Mouse (Mus musculus) embryonic facial prominence, embryonic 11.5 days (tissue): ENCODE results near the gene Casp8ap2. TPM values are rescaled to one million over a fixed set of nuclear protein-coding genes. Genes with fewer than 3 reads are reported as not detected.

Experiments
- ATAC-seq: fragments of 200-750 bp; cut with Nextera tagmentation; replicated peaks from 2 replicates; pipeline ENCODE4 v1.8.0; 2017; ENCODE audit warnings: low read depth; ENCODE audit not compliant: insufficient number of reproducible peaks, low FRiP score, low TSS enrichment
- DNase-seq: peaks from one replicate; pipeline ENCODE4 v3.0.0-alpha.2; 2015; ENCODE audit warnings: low spot score
- H3K27ac ChIP-seq: fragments of 300-500 bp; sonication (generic); replicated peaks from 2 replicates; pipeline ENCODE4 v1.5.1; 2014; ENCODE audit warnings: mild to moderate bottlenecking, low read depth, low read length, control low read depth
- H3K27me3 ChIP-seq: fragments of 300-500 bp; sonication (generic); 2 replicates; pipeline ENCODE4 v1.6.1; 2014; ENCODE audit warnings: mild to moderate bottlenecking, low read length, moderate library complexity, mixed read lengths; ENCODE audit not compliant: control insufficient read depth, insufficient read depth
- H3K36me3 ChIP-seq: fragments of 300-500 bp; sonication (generic); replicated peaks from 2 replicates; pipeline ENCODE4 v1.6.1; 2014; ENCODE audit warnings: low read depth, mild to moderate bottlenecking, low read length, moderate library complexity, mixed read lengths; ENCODE audit not compliant: control insufficient read depth, insufficient read depth
- H3K4me1 ChIP-seq: fragments of 300-500 bp; sonication (generic); 2 replicates; pipeline ENCODE4 v1.6.1; 2014; ENCODE audit warnings: low read length, mixed read lengths; ENCODE audit not compliant: control insufficient read depth, insufficient read depth
- H3K4me2 ChIP-seq: fragments of 300-500 bp; sonication (generic); 2 replicates; pipeline ENCODE4 v1.6.1; 2014; ENCODE audit warnings: low read depth, mild to moderate bottlenecking, control low read depth, low read length, moderate library complexity
- H3K4me3 ChIP-seq: fragments of 300-500 bp; sonication (generic); 2 replicates; pipeline ENCODE4 v1.5.1; 2014; ENCODE audit warnings: low read depth, low read length, control low read depth
- H3K9ac ChIP-seq: fragments of 300-500 bp; sonication (generic); replicated peaks from 2 replicates; pipeline ENCODE4 v1.6.1; 2014; ENCODE audit warnings: mild to moderate bottlenecking, control low read depth, low read length
- H3K9me3 ChIP-seq: fragments of 300-500 bp; sonication (generic); replicated peaks from 2 replicates; pipeline ENCODE4 v1.6.1; 2016; ENCODE audit warnings: mild to moderate bottlenecking, low read length, inconsistent platforms, mixed read lengths; ENCODE audit not compliant: control insufficient read depth
- WGBS: fragments of 180-500 bp; shearing (Covaris S2); extraction: QIAGEN DNeasy Blood & Tissue Kit; methylation state at CpG from one replicate; pipeline ENCODE4 v1.1.7; 2014; 5-methylcytosine and 5-hydroxymethylcytosine counted together
- polyA plus RNA-seq: library from polyadenylated mRNA; unstranded; fragments of >200 nt; fragmentation: Nextera tagmentation; extraction: Ambion mirVana; gene quantifications from 2 replicates; pipeline ENCODE4 v1.2.1, GENCODE M21; 2014

The Casp8ap2 gene
- polyA plus RNA-seq, 1 experiment from 2014 or later: 81.1 TPM

DNA sequence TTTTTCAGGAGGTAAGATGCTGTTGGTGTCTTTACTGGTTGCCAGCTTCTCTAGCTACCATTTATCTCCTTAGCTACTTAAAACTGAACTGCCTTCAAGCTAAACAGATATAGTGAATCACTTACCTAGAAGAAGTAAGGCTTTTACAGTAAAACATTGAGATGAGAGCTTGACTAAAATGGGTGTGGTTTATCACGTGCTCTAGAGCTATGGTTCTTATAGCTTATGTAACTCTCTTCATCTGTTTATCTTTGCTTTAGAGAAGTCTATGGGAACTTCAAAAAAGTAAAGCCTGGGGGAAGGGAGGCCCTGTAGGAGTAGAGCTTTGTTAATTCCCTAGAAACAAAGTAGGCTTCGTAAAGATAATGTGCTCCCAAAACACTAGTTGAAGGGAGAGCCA is 58.8 kb downstream of the Casp8ap2 start:
- H3K9ac ChIP-seq: no peak overlapping the region
- no peak overlapping the region for H3K27ac ChIP-seq
- H3K27me3 ChIP-seq: no peaks in the 10 kb centered on the region
- WGBS: 82% methylated on average over 2 of the region's 2 CpGs
- H3K36me3 ChIP-seq: peaks cover 3% of the 10 kb centered on the region
- ATAC-seq (no peak), DNase-seq (no peak)
- no peak overlapping the region for H3K4me3 ChIP-seq
- no peaks in the 10 kb centered on the region for H3K9me3 ChIP-seq
- H3K4me1 ChIP-seq: no peaks in the 10 kb centered on the region
- H3K4me2 ChIP-seq: no peak overlapping the region

DNA sequence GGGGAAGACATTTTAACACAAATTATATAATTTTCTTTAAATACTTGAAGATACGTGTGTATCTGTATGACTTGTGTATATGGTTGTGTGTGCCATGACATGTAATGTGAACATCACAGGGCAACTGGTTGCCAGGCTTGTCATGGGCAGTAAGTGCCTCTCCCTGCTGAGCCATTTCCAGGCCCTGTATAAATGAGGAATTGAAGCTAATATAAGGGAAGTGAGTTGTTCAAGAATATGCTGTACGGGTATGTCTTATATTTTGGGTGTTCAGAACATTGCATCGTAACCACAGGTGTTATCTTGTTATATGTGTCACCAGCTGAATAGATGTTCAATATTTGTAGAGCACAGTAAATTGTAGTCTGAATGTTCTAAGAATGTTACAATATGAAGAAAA is 62.2 kb downstream of the Casp8ap2 start:
- Histone ChIP-seq H3K36me3 (peaks cover 6% of the 10 kb centered on the region), H3K9me3 (no peaks in the 10 kb centered on the region), H3K4me2 (no peak overlapping the region), H3K9ac (no peak overlapping the region), H3K4me3 (no peak overlapping the region), H3K27me3 (no peaks in the 10 kb centered on the region), H3K27ac (no peak overlapping the region), H3K4me1 (no peaks in the 10 kb centered on the region)
- 92% methylated on average over 3 of the region's 3 CpGs for WGBS
- DNase-seq: no peak
- ATAC-seq: no peak

DNA sequence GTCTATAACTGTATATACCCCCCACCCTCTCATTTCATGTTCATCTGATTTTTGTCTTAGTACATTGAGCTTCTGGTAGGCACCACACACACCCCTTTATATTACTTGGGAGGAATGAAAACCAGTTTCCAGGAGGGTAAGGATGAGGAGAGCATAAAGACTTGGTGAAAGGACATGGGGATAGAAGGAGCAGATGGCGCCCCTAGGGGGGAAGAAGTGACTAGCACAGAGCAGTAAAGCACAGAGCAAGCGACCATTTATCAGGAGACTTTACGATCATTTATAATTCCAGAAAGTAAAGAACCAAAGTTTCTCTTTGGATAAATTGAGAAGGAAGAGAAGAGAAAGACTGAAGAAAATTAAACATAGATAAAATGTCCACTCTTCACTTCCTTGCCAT is 65.6 kb downstream of the Casp8ap2 start:
- DNase-seq (peak; percentile 11), ATAC-seq (no peak)
- H3K27ac ChIP-seq: no peak overlapping the region
- no peak overlapping the region for H3K4me2 ChIP-seq
- no peaks in the 10 kb centered on the region for H3K27me3 ChIP-seq
- no peak overlapping the region for H3K9ac ChIP-seq
- no peak overlapping the region for H3K4me3 ChIP-seq
- 63% methylated on average over 3 of the region's 3 CpGs for WGBS
- H3K9me3 ChIP-seq: no peaks in the 10 kb centered on the region
- H3K4me1 ChIP-seq: no peaks in the 10 kb centered on the region
- H3K36me3 ChIP-seq: peaks cover 3% of the 10 kb centered on the region

DNA sequence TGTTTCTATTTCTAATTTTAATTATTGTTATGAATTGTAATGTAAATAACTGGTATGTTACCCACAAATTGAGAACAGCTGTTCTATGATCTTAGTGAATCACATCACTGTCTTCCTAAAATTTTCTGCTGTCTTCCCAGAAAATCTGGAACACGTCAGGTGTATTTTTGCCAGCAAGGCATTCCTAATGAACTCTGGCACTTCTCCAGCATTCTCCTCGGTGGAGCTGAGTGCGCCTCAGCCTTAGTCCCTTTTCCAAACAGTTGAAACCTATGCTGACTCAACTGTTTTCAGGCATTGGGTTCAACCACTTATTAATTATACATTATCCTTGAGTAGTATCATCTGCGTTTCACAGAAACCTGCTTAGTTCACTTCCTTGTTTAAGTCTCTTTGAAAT is 67.2 kb downstream of the Casp8ap2 start:
- ATAC-seq: no peak

DNA sequence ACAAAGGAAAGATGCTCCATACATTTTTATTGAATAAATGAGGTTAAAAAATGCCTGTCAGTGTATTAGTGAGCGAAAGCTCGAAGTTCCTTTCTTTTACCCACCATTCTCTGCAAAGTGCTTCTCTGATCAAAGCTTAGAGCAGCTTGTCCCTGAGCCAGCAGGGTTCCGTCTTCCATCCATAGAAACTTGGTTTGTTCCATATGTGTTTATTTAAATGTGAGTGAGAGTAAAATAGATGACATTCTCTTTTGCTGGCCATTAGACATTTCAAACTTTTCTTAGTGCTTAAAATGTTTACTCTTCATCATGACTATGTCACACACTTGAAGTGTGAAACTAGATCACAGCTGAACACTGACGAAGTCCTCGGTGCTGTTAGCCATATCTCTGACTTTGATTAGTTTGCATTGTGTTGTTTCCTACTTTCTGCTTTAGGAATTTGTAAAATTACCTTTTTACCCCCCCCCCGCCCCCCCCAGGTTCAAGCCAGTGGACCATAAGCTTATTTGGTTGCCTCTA is 67.9 kb downstream of the Casp8ap2 start:
- Histone ChIP-seq H3K27ac (no peak overlapping the region), H3K27me3 (no peaks in the 10 kb centered on the region), H3K9ac (no peak overlapping the region), H3K4me3 (no peak overlapping the region), H3K4me1 (no peaks in the 10 kb centered on the region), H3K36me3 (peaks cover 3% of the 10 kb centered on the region), H3K9me3 (no peaks in the 10 kb centered on the region), H3K4me2 (no peak overlapping the region)
- 84% methylated on average over 6 of the region's 6 CpGs for WGBS
- DNase-seq (no peak), ATAC-seq (no peak)

More for the DNA sequence above, 67.2 kb downstream of the Casp8ap2 start:
- no peak overlapping the region for H3K9ac ChIP-seq
- no peaks in the 10 kb centered on the region for H3K27me3 ChIP-seq
- H3K9me3 ChIP-seq: no peaks in the 10 kb centered on the region
- no peak for DNase-seq
- H3K4me3 ChIP-seq: no peak overlapping the region
- no peak overlapping the region for H3K27ac ChIP-seq
- 85% methylated on average over 4 of the region's 4 CpGs for WGBS
- H3K36me3 ChIP-seq: peaks cover 3% of the 10 kb centered on the region
- no peak overlapping the region for H3K4me2 ChIP-seq
- H3K4me1 ChIP-seq: no peaks in the 10 kb centered on the region

Other genes with a start within 250 kb of the Casp8ap2 start
- gene Gja10, start 12.7 kb upstream of the Casp8ap2 start, polyA plus RNA-seq: not detected in 2 replicates
- 17.5 and 19.4 TPM in 2 replicates for gene Mdn1, start 41.7 kb downstream of the Casp8ap2 start, polyA plus RNA-seq
- 131 and 146 TPM in 2 replicates for gene Lyrm2, start 184.8 kb downstream of the Casp8ap2 start, polyA plus RNA-seq